Comparison of ENCODE assay signal across 19 mouse cellular contexts in the genomic region with DNA sequence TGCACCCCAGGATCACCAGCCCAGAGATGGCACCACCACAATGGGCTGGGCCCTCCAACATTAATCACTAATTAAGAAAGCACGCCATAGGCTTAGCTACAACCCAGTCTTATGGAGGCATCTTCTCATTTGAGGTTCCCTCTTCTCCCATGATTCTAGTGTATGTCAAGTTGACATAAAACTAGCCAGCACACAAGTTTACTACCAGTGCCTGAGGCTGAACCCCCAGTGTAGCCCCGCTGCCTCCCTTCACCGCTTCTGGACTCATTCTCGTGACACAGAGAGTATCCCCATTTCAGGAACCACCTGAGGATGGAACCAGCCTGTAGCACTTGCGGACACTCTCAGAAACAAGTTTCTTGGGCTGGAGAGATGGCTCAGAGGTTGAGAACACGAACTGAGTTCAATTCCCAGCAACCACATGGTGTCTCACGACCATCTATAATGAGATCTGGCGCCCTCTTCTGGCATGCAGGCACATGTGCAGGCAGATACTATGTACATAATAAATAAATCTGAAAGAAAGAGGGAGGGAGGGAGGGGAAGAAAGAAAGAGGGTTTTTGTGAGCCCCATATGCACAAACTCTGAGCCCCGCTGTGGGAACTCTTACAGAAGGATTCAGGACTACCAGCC. TPM values are rescaled to one million over a fixed set of nuclear protein-coding genes. Genes with fewer than 3 reads are reported as not detected.
DNase-seq lines count a peak whose midpoint lies in the region; ATAC-seq and TF ChIP-seq lines count a peak whose summit lies in the region.
"Had no signal": no experiment of that assay in that cellular context is flagged by ENCODE, and none has a peak within 500 bp of the region (broad histone marks: within the 10 kb centered on the region; RNA-seq: fewer than 3 reads in every experiment).

No protein-coding gene starts in this region.

- peak; percentile 39 for TF ChIP-seq RAD21 in MEL (IDR thresholded peaks at IDR 0.05; ENCODE audit: low read depth, low read length)

- peak; percentile 38; the same call in 1 of the 2 replicates for TF ChIP-seq CTCF in kidney, adult 2 months (conservative IDR thresholded peaks at IDR 0.05; ENCODE audit: insufficient read depth, insufficient read length, low read depth, low read length)
- TF ChIP-seq CTCF in testis, adult 2 months (IDR thresholded peaks at IDR 0.05; ENCODE audit: control insufficient read depth, insufficient read depth, insufficient replicate concordance, low read depth, low read length), result peak; percentile 47; the same call in 1 of the 2 replicates
- TF ChIP-seq CTCF in MEL (IDR thresholded peaks at IDR 0.05 in 2 of 3, conservative IDR thresholded peaks at IDR 0.05 in 1 of 3; ENCODE audit: control insufficient read depth in 1 of 3, insufficient read depth in 1 of 3, low read depth in 2 of 3, low read length in 3 of 3, poor library complexity in 1 of 3, severe bottlenecking in 1 of 3), result peak; percentile 65 to 71 (median 71)

- H3K9ac ChIP-seq in MEL (ENCODE audit: control insufficient read depth, low read depth, low read length, poor library complexity, severe bottlenecking), result no peak overlapping the region
- H3K9ac ChIP-seq: lung, embryonic 15.5 days; midbrain, embryonic 12.5 days; neural tube, embryonic 12.5 days had no signal

- DNase-seq in kidney, adult 2 months, result no peak
- no peak for DNase-seq in kidney, postnatal 14 days
- DNase-seq in testis, postnatal 14 days (ENCODE audit: low spot score), result no peak
- DNase-seq in MEL (ENCODE audit: low read depth, low spot score), result peak; percentile 48
- DNase-seq in splenic B cell, adult 2 months (ENCODE audit: low read depth, low spot score), result peak; percentile 22
- DNase-seq in cerebellum, postnatal 4 days (ENCODE audit: low spot score in 2 of 2), result no peak
- DNase-seq: adrenal gland, postnatal 36 days; cerebellum, adult 18-20 months; gastrocnemius, postnatal 14 days; right cerebral cortex, postnatal 14 days had no signal

- no peaks in the 10 kb centered on the region for H3K4me1 ChIP-seq in kidney, adult 2 months (ENCODE audit: control insufficient read depth, insufficient read depth, low read length)
- H3K4me1 ChIP-seq in testis, adult 2 months (ENCODE audit: control insufficient read depth, insufficient read depth, low read length), result no peaks in the 10 kb centered on the region
- no peaks in the 10 kb centered on the region for H3K4me1 ChIP-seq in MEL (ENCODE audit: control insufficient read depth in 1 of 2, insufficient read depth in 2 of 2, low read length in 2 of 2)
- H3K4me1 ChIP-seq: lung, embryonic 15.5 days; midbrain, embryonic 12.5 days; neural tube, embryonic 12.5 days had no signal

- ATAC-seq in megakaryocyte progenitor cell, adult 5-6 weeks (replicated peaks; ENCODE audit: poor library complexity), result no peak

- H3K27ac ChIP-seq in kidney, adult 2 months (ENCODE audit: insufficient read depth, low read depth, low read length), result no peak overlapping the region
- H3K27ac ChIP-seq in testis, adult 2 months (ENCODE audit: control insufficient read depth, insufficient read depth, low read depth, low read length), result no peak overlapping the region
- no peak overlapping the region for H3K27ac ChIP-seq in MEL (ENCODE audit: control insufficient read depth, low read depth, low read length)
- H3K27ac ChIP-seq: lung, embryonic 15.5 days; midbrain, embryonic 12.5 days; neural tube, embryonic 12.5 days had no signal

- no peaks in the 10 kb centered on the region for H3K36me3 ChIP-seq in kidney, adult 2 months (ENCODE audit: control insufficient read depth, insufficient read depth, low read length)
- H3K36me3 ChIP-seq in testis, adult 2 months (ENCODE audit: control insufficient read depth, insufficient read depth, low read length), result no peaks in the 10 kb centered on the region
- H3K36me3 ChIP-seq in MEL (ENCODE audit: control insufficient read depth in 1 of 2, insufficient read depth in 2 of 2, low read length in 2 of 2), result no peaks in the 10 kb centered on the region
- H3K36me3 ChIP-seq in splenic B cell, adult 2 months (ENCODE audit: control insufficient read depth, insufficient read depth, low read length, poor library complexity, severe bottlenecking), result no peaks in the 10 kb centered on the region
- H3K36me3 ChIP-seq: lung, embryonic 15.5 days; midbrain, embryonic 12.5 days; neural tube, embryonic 12.5 days had no signal

- no peaks in the 10 kb centered on the region for H3K79me2 ChIP-seq in MEL (ENCODE audit: control insufficient read depth, insufficient read depth, low read length, poor library complexity)

- H3K9me3 ChIP-seq in MEL (replicated peaks; ENCODE audit: insufficient read depth, low read length), result no peaks in the 10 kb centered on the region
- H3K9me3 ChIP-seq: lung, embryonic 15.5 days; midbrain, embryonic 12.5 days; neural tube, embryonic 12.5 days had no signal

- H3K4me3 ChIP-seq in kidney, adult 2 months (ENCODE audit: insufficient read depth, low read depth, low read length), result no peak overlapping the region
- no peak overlapping the region for H3K4me3 ChIP-seq in testis, adult 2 months (ENCODE audit: control insufficient read depth, low read depth, low read length)
- H3K4me3 ChIP-seq in MEL (ENCODE audit: control insufficient read depth in 1 of 2, insufficient read depth in 1 of 2, low read depth in 2 of 2, low read length in 2 of 2), result no peak overlapping the region
- H3K4me3 ChIP-seq: lung, embryonic 15.5 days; midbrain, embryonic 12.5 days; neural tube, embryonic 12.5 days had no signal

- 58% methylated on average over 9 of the region's 9 CpGs for WGBS in kidney, adult 2 months

- TF ChIP-seq POLR2A in kidney, adult 2 months (IDR thresholded peaks at IDR 0.05; ENCODE audit: low read depth, low read length), result no peak
- TF ChIP-seq POLR2A in testis, adult 2 months (IDR thresholded peaks at IDR 0.05; ENCODE audit: control insufficient read depth, low read depth, low read length), result no peak
- TF ChIP-seq POLR2A in MEL (IDR thresholded peaks at IDR 0.05; ENCODE audit: control insufficient read depth in 1 of 2, insufficient read depth in 1 of 2, low read depth in 1 of 2, low read length in 2 of 2, poor library complexity in 1 of 2), result no peak

- H3K27me3 ChIP-seq in kidney, adult 2 months (replicated peaks; ENCODE audit: control insufficient read depth, insufficient read depth, low read length), result no peaks in the 10 kb centered on the region
- H3K27me3 ChIP-seq in testis, adult 2 months (ENCODE audit: control insufficient read depth, insufficient read depth, low read length), result no peaks in the 10 kb centered on the region
- H3K27me3 ChIP-seq in MEL (ENCODE audit: control insufficient read depth in 1 of 2, insufficient read depth in 2 of 2, low read length in 2 of 2), result peaks cover 0 to 1% of the 10 kb centered on the region in 2 experiments; a peak in 3 of 4 replicates
- H3K27me3 ChIP-seq in splenic B cell, adult 2 months (ENCODE audit: control insufficient read depth, insufficient read depth, low read length, poor library complexity, severe bottlenecking), result no peaks in the 10 kb centered on the region
- H3K27me3 ChIP-seq: lung, embryonic 15.5 days; neural tube, embryonic 12.5 days had no signal

- no peak for TF ChIP-seq EP300 in MEL (IDR thresholded peaks at IDR 0.05; ENCODE audit: low read depth in 1 of 2, low read length in 2 of 2)

TF ChIP-seq in MEL, 35 proteins besides CTCF, POLR2A, EP300 and RAD21 (continues in another document):
- TF ChIP-seq ZC3H11A (IDR thresholded peaks at IDR 0.05; ENCODE audit: low read depth, low read length) (peak; percentile 40), MYC (IDR thresholded peaks at IDR 0.05; ENCODE audit: low read depth, low read length) (peak; percentile 70; the same call in 1 of the 2 replicates), MXI1 (IDR thresholded peaks at IDR 0.05; ENCODE audit: low read depth, low read length) (no peak)

RNA-seq across cellular contexts. Expression of a gene that starts 16.0 kb away (rescaled TPM):
- polyA plus RNA-seq in kidney, adult 2 months (2012; rRNA removed), result not detected in 2 replicates
- 0.44 and 0.84 TPM in 2 replicates for polyA plus RNA-seq in testis, adult 2 months (2012; rRNA removed)
- total RNA-seq in MEL (2012; rRNA removed), result 3.1 and 3.9 TPM in 2 replicates
- polyA plus RNA-seq in MEL (2012; ENCODE audit: insufficient read depth in 1 of 2, insufficient read length in 2 of 2, low read depth in 1 of 2, low replicate concordance in 2 of 2, missing spikeins in 1 of 2), result under 1 TPM in 1 of 2 experiments, not detected in 1; 0.13 TPM
- not detected in 2 replicates for total RNA-seq in megakaryocyte progenitor cell, adult 5-6 weeks (2015)
- 0.34 TPM in 1 of 2 replicates, not detected in the other for total RNA-seq in megakaryocyte progenitor cell, adult 5-6 weeks (2017)
- total RNA-seq: gastrocnemius, postnatal 14 days had no signal

RNA-seq across cellular contexts. Expression of a gene that starts 26.2 kb away (rescaled TPM):
- polyA plus RNA-seq in kidney, adult 2 months (2012; rRNA removed), result 0.75 and 1.5 TPM in 2 replicates
- 16.1 and 18.9 TPM in 2 replicates for polyA plus RNA-seq in testis, adult 2 months (2012; rRNA removed)
- 29.9 and 35.5 TPM in 2 replicates for total RNA-seq in MEL (2012; rRNA removed)
- 10 to 100 TPM in 1 of 2 experiments, not detected in 1; 71.1 TPM for polyA plus RNA-seq in MEL (2012; ENCODE audit: insufficient read depth in 1 of 2, insufficient read length in 2 of 2, low read depth in 1 of 2, low replicate concordance in 2 of 2, missing spikeins in 1 of 2)
- total RNA-seq in megakaryocyte progenitor cell, adult 5-6 weeks (2015), result 12.9 and 19.0 TPM in 2 replicates
- total RNA-seq in megakaryocyte progenitor cell, adult 5-6 weeks (2017), result 27.0 and 30.2 TPM in 2 replicates

RNA-seq across cellular contexts. Expression of a gene that starts 26.5 kb away (rescaled TPM):
- polyA plus RNA-seq in kidney, adult 2 months (2012; rRNA removed), result 20.7 and 26.4 TPM in 2 replicates
- 8.3 and 9.8 TPM in 2 replicates for polyA plus RNA-seq in testis, adult 2 months (2012; rRNA removed)
- total RNA-seq in MEL (2012; rRNA removed), result 7.3 and 8.2 TPM in 2 replicates
- 10 to 100 TPM in 1 of 2 experiments, not detected in 1; 23.9 TPM for polyA plus RNA-seq in MEL (2012; ENCODE audit: insufficient read depth in 1 of 2, insufficient read length in 2 of 2, low read depth in 1 of 2, low replicate concordance in 2 of 2, missing spikeins in 1 of 2)
- total RNA-seq in megakaryocyte progenitor cell, adult 5-6 weeks (2015), result 5.5 and 5.7 TPM in 2 replicates
- 1.6 and 6.0 TPM in 2 replicates for total RNA-seq in megakaryocyte progenitor cell, adult 5-6 weeks (2017)

RNA-seq across cellular contexts. Expression of a gene that starts 34.9 kb away (rescaled TPM):
- 0.10 TPM in 1 of 2 replicates, not detected in the other for polyA plus RNA-seq in kidney, adult 2 months (2012; rRNA removed)
- polyA plus RNA-seq in testis, adult 2 months (2012; rRNA removed), result 0.65 and 1.0 TPM in 2 replicates
- total RNA-seq in MEL (2012; rRNA removed), result 0.08 TPM in 1 of 2 replicates, not detected in the other
- polyA plus RNA-seq in MEL (2012; ENCODE audit: insufficient read depth in 1 of 2, insufficient read length in 2 of 2, low read depth in 1 of 2, low replicate concordance in 2 of 2, missing spikeins in 1 of 2), result under 1 TPM in 1 of 2 experiments, not detected in 1; 0.08 TPM
- total RNA-seq in megakaryocyte progenitor cell, adult 5-6 weeks (2015), result not detected in 2 replicates
- total RNA-seq in megakaryocyte progenitor cell, adult 5-6 weeks (2017), result not detected in 2 replicates
- total RNA-seq: adrenal gland, postnatal 36 days; gastrocnemius, postnatal 14 days; left cerebral cortex, postnatal 14 days had no signal
- polyA plus RNA-seq: forebrain, embryonic 11.5 days; intestine, embryonic 14.5 days; midbrain, embryonic 12.5 days; neural tube, embryonic 12.5 days had no signal

RNA-seq across cellular contexts. Expression of a gene that starts 53.2 kb away (rescaled TPM):
- 3.3 and 3.9 TPM in 2 replicates for polyA plus RNA-seq in kidney, adult 2 months (2012; rRNA removed)
- 0.63 and 0.82 TPM in 2 replicates for polyA plus RNA-seq in testis, adult 2 months (2012; rRNA removed)
- not detected in 2 replicates for total RNA-seq in MEL (2012; rRNA removed)
- not detected for polyA plus RNA-seq in MEL (2012; ENCODE audit: insufficient read depth in 1 of 2, insufficient read length in 2 of 2, low read depth in 1 of 2, low replicate concordance in 2 of 2, missing spikeins in 1 of 2)
- 0.46 TPM in 1 of 2 replicates, not detected in the other for total RNA-seq in megakaryocyte progenitor cell, adult 5-6 weeks (2015)
- not detected in 2 replicates for total RNA-seq in megakaryocyte progenitor cell, adult 5-6 weeks (2017)
- polyA plus RNA-seq: embryonic facial prominence, embryonic 11.5 days; forebrain, embryonic 11.5 days had no signal

Comparison
In these comparisons a context has a peak if more than half of its experiments do, and no peak if none do; other contexts are left out.
1. DNase-seq: peak in MEL (single experiment) and splenic B cell, adult 2 months (single experiment); none in kidney, adult 2 months (single experiment), kidney, postnatal 14 days (single experiment), testis, postnatal 14 days (single experiment) and cerebellum, postnatal 4 days (0 of 2).
2. Peak in every context shown above with its lines, with median percentiles within 50 percentile points of each other: CTCF ChIP-seq.